In genomic region chr11:120822321-120822720, GRCm38 (mm10) we compare ENCODE assay signal across 8 mouse cellular contexts. TPM values are rescaled to one million over a fixed set of nuclear protein-coding genes. Genes with fewer than 3 reads are reported as not detected.
A peak's percentile ranks its signal among the peaks of the same experiment; 100 is the strongest.
DNase-seq lines count a peak whose midpoint lies in the region; ATAC-seq and TF ChIP-seq lines count a peak whose summit lies in the region.

No protein-coding gene starts in this region.

- H3K27me3 ChIP-seq in thymus, adult 2 months (ENCODE audit: control insufficient read depth, insufficient read depth, low read length) = no peaks in the 10 kb centered on the region
- H3K27me3 ChIP-seq in limb, embryonic 14.5 days (ENCODE audit: control insufficient read depth, insufficient read depth, low read length) = no peaks in the 10 kb centered on the region
- H3K27me3 ChIP-seq in stomach, postnatal 0 days (ENCODE audit: control insufficient read depth, insufficient read depth, low read length) = no peaks in the 10 kb centered on the region

- TF ChIP-seq POLR2A in thymus, adult 2 months (IDR thresholded peaks at IDR 0.05; ENCODE audit: control insufficient read depth, extremely low read depth, insufficient read depth, low read length, poor library complexity) = no peak
- TF ChIP-seq POLR2A in limb, embryonic 14.5 days (IDR thresholded peaks at IDR 0.05; ENCODE audit: borderline replicate concordance, extremely low read depth, insufficient read depth, insufficient read length) = no peak

- H3K4me2 ChIP-seq in limb, embryonic 14.5 days (replicated peaks; ENCODE audit: low read depth, low read length, severe bottlenecking) = peak overlapping the region; percentile 72
- peak overlapping the region; percentile 93 for H3K4me2 ChIP-seq in stomach, postnatal 0 days (replicated peaks; ENCODE audit: low read depth)

- H3K4me3 ChIP-seq in thymus, adult 2 months (ENCODE audit: control insufficient read depth, insufficient read depth, low read length) = 0 out of 2 replicates have a peak overlapping the region, but pooled peaks have one; percentile 2
- H3K4me3 ChIP-seq in limb, embryonic 14.5 days (replicated peaks; ENCODE audit: low read length) = peak overlapping the region; percentile 89
- H3K4me3 ChIP-seq in stomach, postnatal 0 days (ENCODE audit: low read depth, low read length) = peak overlapping the region; percentile 86

- DNase-seq in gastrocnemius, postnatal 14 days = peak; percentile 2
- no peak for DNase-seq in gastrocnemius, adult 8-10 months (ENCODE audit: low spot score in 2 of 2)
- no peak for DNase-seq in thymus, adult 2 months
- no peak for DNase-seq in thymus, postnatal 25 days
- DNase-seq in limb, embryonic 14.5 days (ENCODE audit: low spot score) = no peak
- no peak for DNase-seq in stomach, postnatal 0 days (ENCODE audit: low spot score)
- no peak for DNase-seq in thymus, postnatal 0 days (ENCODE audit: low spot score)
- no peak for DNase-seq in urinary bladder, postnatal 4 days (ENCODE audit: low spot score in 2 of 2)

- no peaks in the 10 kb centered on the region for H3K9me3 ChIP-seq in limb, embryonic 14.5 days (ENCODE audit: control insufficient read depth, low read length)
- H3K9me3 ChIP-seq in stomach, postnatal 0 days (ENCODE audit: control insufficient read depth, low read length) = no peaks in the 10 kb centered on the region

- intact Hi-C loops in gastrocnemius, postnatal 14 days (cut with DNase I; ENCODE audit: low total_unique reads) = loop anchor here (10.0 kb wide), 1 partner anchor 72 kb away; no protein-coding TSS in a partner anchor

- no peak for TF ChIP-seq CTCF in thymus, adult 2 months (IDR thresholded peaks at IDR 0.05; ENCODE audit: borderline replicate concordance, control insufficient read depth, extremely low read depth, insufficient read depth, low read length, poor library complexity)
- no peak for TF ChIP-seq CTCF in stomach, postnatal 0 days (IDR thresholded peaks at IDR 0.05; ENCODE audit: low read depth)

- peak overlapping the region; percentile 89 for H3K9ac ChIP-seq in limb, embryonic 14.5 days (ENCODE audit: low read depth, low read length, severe bottlenecking)
- peak overlapping the region; percentile 86 for H3K9ac ChIP-seq in stomach, postnatal 0 days (ENCODE audit: low read length)

- peaks cover 31% of the 10 kb centered on the region for H3K36me3 ChIP-seq in thymus, adult 2 months (ENCODE audit: control insufficient read depth, insufficient read depth, low read length)
- H3K36me3 ChIP-seq in limb, embryonic 14.5 days (ENCODE audit: control insufficient read depth, insufficient read depth, low read length) = peaks cover 47% of the 10 kb centered on the region
- H3K36me3 ChIP-seq in stomach, postnatal 0 days (ENCODE audit: control insufficient read depth, insufficient read depth, low read length) = peaks cover 39% of the 10 kb centered on the region

- ATAC-seq in limb, embryonic 14.5 days (ENCODE audit: low FRiP score, low read depth) = no peak
- no peak for ATAC-seq in stomach, postnatal 0 days (ENCODE audit: low FRiP score, low TSS enrichment)

- no peak overlapping the region for H3K27ac ChIP-seq in thymus, adult 2 months (ENCODE audit: control insufficient read depth, insufficient read depth, low read length)
- no peak overlapping the region for H3K27ac ChIP-seq in limb, embryonic 14.5 days (replicated peaks; ENCODE audit: low read depth, low read length)
- peak overlapping the region; percentile 24; the same call in 1 of the 2 replicates for H3K27ac ChIP-seq in stomach, postnatal 0 days (replicated peaks)

- WGBS in thymus, adult 2 months = 86% methylated on average over 4 of the region's 4 CpGs
- 42% methylated on average over 4 of the region's 4 CpGs for WGBS in limb, embryonic 14.5 days
- whole genome bisulfite sequencing in stomach, postnatal 0 days = 40% methylated on average over 4 of the region's 4 CpGs

- TF ChIP-seq EP300 in stomach, postnatal 0 days (optimal IDR thresholded peaks at IDR 0.05) = no peak

- peaks cover 30% of the 10 kb centered on the region for H3K4me1 ChIP-seq in thymus, adult 2 months (replicated peaks; ENCODE audit: control insufficient read depth, insufficient read depth, low read length)
- H3K4me1 ChIP-seq in limb, embryonic 14.5 days (ENCODE audit: control insufficient read depth, insufficient read depth, low read length) = peaks cover 23% of the 10 kb centered on the region
- H3K4me1 ChIP-seq in stomach, postnatal 0 days (replicated peaks; ENCODE audit: control insufficient read depth, insufficient read depth) = peaks cover 9% of the 10 kb centered on the region

RNA-seq across cellular contexts. Expression of gene Fasn, which starts 2.0 kb away (rescaled TPM):
- 10 to 100 TPM; 13.9 to 19.4 TPM for total RNA-seq in gastrocnemius, postnatal 14 days (2021)
- total RNA-seq in gastrocnemius, adult 8-10 months (2022) = 10 to 100 TPM in 2 of 4 experiments, 1 to 10 TPM in 2; 8.4 to 12.2 (median 9.4) TPM
- 973 and 1,776 TPM in 2 replicates for polyA plus RNA-seq in thymus, adult 2 months (2012; rRNA removed)
- 187 and 282 TPM in 2 replicates for polyA plus RNA-seq in limb, embryonic 14.5 days (2012; rRNA removed)
- polyA plus RNA-seq in limb, embryonic 14.5 days (2014; fragmentation: Nextera tagmentation; extraction: Ambion mirVana) = 81.9 and 86.7 TPM in 2 replicates
- polyA plus RNA-seq in stomach, postnatal 0 days (2015; fragmentation: Nextera tagmentation; extraction: Ambion mirVana) = 16.0 and 19.7 TPM in 2 replicates
- polyA plus RNA-seq in thymus, postnatal 0 days (2015; fragmentation: Nextera tagmentation; extraction: Ambion mirVana) = 22.3 and 25.3 TPM in 2 replicates

RNA-seq across cellular contexts. Expression of gene Dus1l, which starts 26.1 kb away (rescaled TPM):
- 10 to 100 TPM; 35.2 to 37.4 TPM for total RNA-seq in gastrocnemius, postnatal 14 days (2021)
- 10 to 100 TPM; 29.0 to 36.8 (median 35.0) TPM for total RNA-seq in gastrocnemius, adult 8-10 months (2022)
- 65.8 and 70.3 TPM in 2 replicates for polyA plus RNA-seq in thymus, adult 2 months (2012; rRNA removed)
- 55.3 and 55.8 TPM in 2 replicates for polyA plus RNA-seq in limb, embryonic 14.5 days (2012; rRNA removed)
- polyA plus RNA-seq in limb, embryonic 14.5 days (2014; fragmentation: Nextera tagmentation; extraction: Ambion mirVana) = 60.2 and 63.4 TPM in 2 replicates
- 39.8 and 42.4 TPM in 2 replicates for polyA plus RNA-seq in stomach, postnatal 0 days (2015; fragmentation: Nextera tagmentation; extraction: Ambion mirVana)
- polyA plus RNA-seq in thymus, postnatal 0 days (2015; fragmentation: Nextera tagmentation; extraction: Ambion mirVana) = 87.0 and 92.2 TPM in 2 replicates

RNA-seq across cellular contexts. Expression of gene Gps1, which starts 38.2 kb away (rescaled TPM):
- 10 to 100 TPM; 49.5 to 51.8 TPM for total RNA-seq in gastrocnemius, postnatal 14 days (2021)
- 10 to 100 TPM; 65.4 to 71.6 (median 69.3) TPM for total RNA-seq in gastrocnemius, adult 8-10 months (2022)
- 171 and 193 TPM in 2 replicates for polyA plus RNA-seq in thymus, adult 2 months (2012; rRNA removed)
- 236 and 273 TPM in 2 replicates for polyA plus RNA-seq in limb, embryonic 14.5 days (2012; rRNA removed)
- 248 and 249 TPM in 2 replicates for polyA plus RNA-seq in limb, embryonic 14.5 days (2014; fragmentation: Nextera tagmentation; extraction: Ambion mirVana)
- polyA plus RNA-seq in stomach, postnatal 0 days (2015; fragmentation: Nextera tagmentation; extraction: Ambion mirVana) = 94.5 and 98.6 TPM in 2 replicates
- polyA plus RNA-seq in thymus, postnatal 0 days (2015; fragmentation: Nextera tagmentation; extraction: Ambion mirVana) = 130 and 134 TPM in 2 replicates

RNA-seq across cellular contexts. Expression of gene Rfng, which starts 38.3 kb away (rescaled TPM):
- 1 to 10 TPM; 6.7 to 7.9 TPM for total RNA-seq in gastrocnemius, postnatal 14 days (2021)
- 10 to 100 TPM; 10.8 to 13.6 (median 13.1) TPM for total RNA-seq in gastrocnemius, adult 8-10 months (2022)
- polyA plus RNA-seq in thymus, adult 2 months (2012; rRNA removed) = 87.4 and 102 TPM in 2 replicates
- 61.0 and 79.7 TPM in 2 replicates for polyA plus RNA-seq in limb, embryonic 14.5 days (2012; rRNA removed)
- 36.8 and 39.0 TPM in 2 replicates for polyA plus RNA-seq in limb, embryonic 14.5 days (2014; fragmentation: Nextera tagmentation; extraction: Ambion mirVana)
- 18.1 and 23.2 TPM in 2 replicates for polyA plus RNA-seq in stomach, postnatal 0 days (2015; fragmentation: Nextera tagmentation; extraction: Ambion mirVana)
- 23.7 and 30.1 TPM in 2 replicates for polyA plus RNA-seq in thymus, postnatal 0 days (2015; fragmentation: Nextera tagmentation; extraction: Ambion mirVana)

RNA-seq across cellular contexts. Expression of gene Hmga1b, which starts 59.7 kb away (rescaled TPM):
- 10 to 100 TPM; 12.4 to 14.6 TPM for total RNA-seq in gastrocnemius, postnatal 14 days (2021)
- 10 to 100 TPM; 14.8 to 40.9 (median 19.1) TPM for total RNA-seq in gastrocnemius, adult 8-10 months (2022)
- polyA plus RNA-seq in thymus, adult 2 months (2012; rRNA removed) = 3.3 and 4.5 TPM in 2 replicates
- polyA plus RNA-seq in limb, embryonic 14.5 days (2012; rRNA removed) = 1.8 and 1.9 TPM in 2 replicates
- 4.2 and 4.5 TPM in 2 replicates for polyA plus RNA-seq in limb, embryonic 14.5 days (2014; fragmentation: Nextera tagmentation; extraction: Ambion mirVana)
- polyA plus RNA-seq in stomach, postnatal 0 days (2015; fragmentation: Nextera tagmentation; extraction: Ambion mirVana) = 3.0 and 3.1 TPM in 2 replicates
- 9.7 and 11.5 TPM in 2 replicates for polyA plus RNA-seq in thymus, postnatal 0 days (2015; fragmentation: Nextera tagmentation; extraction: Ambion mirVana)

Comparison
In these comparisons a context has a peak if more than half of its experiments do, and no peak if none do; other contexts are left out.
1. H3K4me3 ChIP-seq: peak in every context shown above with its lines; median percentile 89 in limb, embryonic 14.5 days; 86 in stomach, postnatal 0 days; 2 in thymus, adult 2 months.